Mouse (Mus musculus) cerebellum, adult 2 months (tissue): ENCODE results near the gene Slc7a1.

Source experiments
- CTCF ChIP-seq: fragments of 200-500 bp; IDR thresholded peaks from 2 replicates; pipeline ENCODE4 v1.5.1; 2011; ENCODE audit warnings: low read depth, mild to moderate bottlenecking, control low read depth, low read length, moderate library complexity, borderline replicate concordance; ENCODE audit not compliant: insufficient read depth
- POLR2A ChIP-seq: fragments of 200-500 bp; IDR thresholded peaks from 2 replicates; pipeline ENCODE4 v1.6.1; 2011; ENCODE audit warnings: low read length, control low read depth, borderline replicate concordance; ENCODE audit not compliant: insufficient read depth

GRCm38 (mm10) chr5:148383841-148384500, 15.7 kb downstream of the Slc7a1 start:
- TF ChIP-seq POLR2A, result no peak
- no peak for TF ChIP-seq CTCF
